Mouse (Mus musculus): Measurements from ENCODE around the gene Cnpy3. TPM values are rescaled to one million over a fixed set of nuclear protein-coding genes. Genes with fewer than 3 reads are reported as not detected.

The Cnpy3 gene
- polyA plus RNA-seq, 2 experiments = 67.3 to 69.3 TPM

DNA sequence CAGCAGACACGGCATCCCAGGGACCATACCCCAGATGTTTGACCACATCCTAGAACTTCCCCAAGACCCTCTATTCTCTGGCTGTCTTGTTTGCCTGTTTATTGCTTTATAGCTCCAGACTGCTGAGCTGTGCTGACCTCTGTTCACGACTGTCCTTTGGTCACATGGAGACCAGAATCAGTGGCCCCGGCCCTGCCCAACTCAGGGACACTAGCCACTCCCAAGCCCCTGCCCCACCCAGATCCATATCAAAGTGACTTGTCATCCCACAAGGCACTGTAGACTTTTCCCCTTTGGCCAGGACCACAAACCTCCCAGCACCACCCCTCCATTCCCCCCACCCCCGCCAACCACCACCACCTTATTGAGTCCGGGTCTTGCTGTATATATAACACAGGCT, 52.8 kb downstream of the Cnpy3 start:
- Histone ChIP-seq H3K9me3 (ENCODE audit: control insufficient read depth, low read length) (no peaks in the 10 kb centered on the region), H3K9ac (ENCODE audit: low read depth, low read length, severe bottlenecking) (no peak overlapping the region), H3K4me2 (replicated peaks; ENCODE audit: low read depth, low read length, severe bottlenecking) (no peak overlapping the region), H3K27me3 (ENCODE audit: control insufficient read depth, insufficient read depth, low read length) (no peaks in the 10 kb centered on the region), H3K4me3 (replicated peaks; ENCODE audit: low read length) (no peak overlapping the region), H3K36me3 (ENCODE audit: control insufficient read depth, insufficient read depth, low read length) (peaks cover 27% of the 10 kb centered on the region), H3K4me1 (ENCODE audit: control insufficient read depth, insufficient read depth, low read length) (peaks cover 18% of the 10 kb centered on the region), H3K27ac (replicated peaks; ENCODE audit: low read depth, low read length) (no peak overlapping the region)
- ATAC-seq (ENCODE audit: low FRiP score, low read depth) (no peak), DNase-seq (ENCODE audit: low spot score) (no peak)
- WGBS = 54% methylated on average over 5 of the region's 5 CpGs
- TF ChIP-seq POLR2A (IDR thresholded peaks at IDR 0.05; ENCODE audit: borderline replicate concordance, extremely low read depth, insufficient read depth, insufficient read length) = no peak

DNA sequence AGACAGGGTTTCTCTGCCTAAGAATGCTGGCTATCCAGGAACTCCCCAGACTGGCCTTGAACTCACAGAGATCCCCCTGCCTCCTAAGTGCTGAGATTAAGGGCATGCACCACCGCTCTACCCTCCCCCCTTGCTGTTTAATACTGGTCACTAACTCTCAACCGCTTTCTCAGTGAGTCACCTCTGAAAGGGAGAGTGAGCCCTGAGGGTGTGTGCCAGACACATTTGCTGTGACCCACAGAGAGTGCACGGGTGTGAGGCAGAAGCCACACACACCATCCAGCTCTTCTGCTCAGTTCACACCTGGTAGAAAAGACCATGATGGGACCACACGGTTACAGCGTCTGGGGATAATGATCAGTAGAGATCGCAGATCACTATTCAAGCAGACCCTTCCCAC, 53.5 kb downstream of the Cnpy3 start:
- no peak overlapping the region for H3K4me2 ChIP-seq (replicated peaks; ENCODE audit: low read depth, low read length, severe bottlenecking)
- peaks cover 13% of the 10 kb centered on the region for H3K4me1 ChIP-seq (ENCODE audit: control insufficient read depth, insufficient read depth, low read length)
- DNase-seq (ENCODE audit: low spot score) = no peak
- no peak overlapping the region for H3K9ac ChIP-seq (ENCODE audit: low read depth, low read length, severe bottlenecking)
- ATAC-seq (ENCODE audit: low FRiP score, low read depth) = no peak
- no peak overlapping the region for H3K4me3 ChIP-seq (replicated peaks; ENCODE audit: low read length)
- 85% methylated on average over 6 of the region's 6 CpGs for WGBS
- peaks cover 30% of the 10 kb centered on the region for H3K36me3 ChIP-seq (ENCODE audit: control insufficient read depth, insufficient read depth, low read length)
- no peaks in the 10 kb centered on the region for H3K9me3 ChIP-seq (ENCODE audit: control insufficient read depth, low read length)
- no peak overlapping the region for H3K27ac ChIP-seq (replicated peaks; ENCODE audit: low read depth, low read length)
- TF ChIP-seq POLR2A (IDR thresholded peaks at IDR 0.05; ENCODE audit: borderline replicate concordance, extremely low read depth, insufficient read depth, insufficient read length) = no peak
- H3K27me3 ChIP-seq (ENCODE audit: control insufficient read depth, insufficient read depth, low read length) = no peaks in the 10 kb centered on the region

DNA sequence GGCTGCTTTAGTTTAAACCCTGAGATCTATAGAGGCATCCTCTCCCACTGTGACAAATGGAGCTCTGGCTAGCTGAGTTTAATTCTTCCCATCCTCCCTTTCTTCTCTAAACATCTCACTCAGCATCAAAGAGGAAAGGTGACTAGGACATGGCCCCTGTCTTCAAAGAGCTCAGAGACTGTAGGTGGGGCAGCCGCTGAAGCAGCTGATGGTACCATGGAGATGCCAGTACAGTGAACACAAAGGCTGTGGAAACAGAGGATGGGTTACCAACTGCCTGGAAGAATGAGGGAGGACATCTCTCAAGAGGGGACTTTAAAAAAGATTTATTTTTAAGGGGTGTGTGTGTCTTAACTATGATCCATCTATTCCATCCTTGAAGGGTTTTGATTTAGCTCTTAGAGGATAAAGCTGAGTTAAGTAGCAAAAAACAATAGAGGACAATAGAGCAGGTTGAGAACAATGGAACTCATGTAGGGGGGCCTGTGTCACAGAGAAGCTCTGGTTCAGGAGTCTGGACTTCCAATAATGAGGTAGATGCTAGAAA, 57.4 kb downstream of the Cnpy3 start:
- DNase-seq (ENCODE audit: low spot score) (no peak), ATAC-seq (ENCODE audit: low FRiP score, low read depth) (no peak)
- Histone ChIP-seq H3K27me3 (ENCODE audit: control insufficient read depth, insufficient read depth, low read length) (no peaks in the 10 kb centered on the region), H3K4me1 (ENCODE audit: control insufficient read depth, insufficient read depth, low read length) (no peaks in the 10 kb centered on the region), H3K27ac (replicated peaks; ENCODE audit: low read depth, low read length) (no peak overlapping the region), H3K9ac (ENCODE audit: low read depth, low read length, severe bottlenecking) (no peak overlapping the region), H3K36me3 (ENCODE audit: control insufficient read depth, insufficient read depth, low read length) (peaks cover 39% of the 10 kb centered on the region), H3K4me2 (replicated peaks; ENCODE audit: low read depth, low read length, severe bottlenecking) (no peak overlapping the region), H3K4me3 (replicated peaks; ENCODE audit: low read length) (no peak overlapping the region), H3K9me3 (ENCODE audit: control insufficient read depth, low read length) (no peaks in the 10 kb centered on the region)
- 68% methylated on average over 1 of the region's 1 CpGs for WGBS
- TF ChIP-seq POLR2A (IDR thresholded peaks at IDR 0.05; ENCODE audit: borderline replicate concordance, extremely low read depth, insufficient read depth, insufficient read length) = no peak

- no peak for TF ChIP-seq POLR2A (IDR thresholded peaks at IDR 0.05; ENCODE audit: borderline replicate concordance, extremely low read depth, insufficient read depth, insufficient read length)
- no peak overlapping the region for H3K27ac ChIP-seq (replicated peaks; ENCODE audit: low read depth, low read length)
- no peaks in the 10 kb centered on the region for H3K27me3 ChIP-seq (ENCODE audit: control insufficient read depth, insufficient read depth, low read length)
- H3K9me3 ChIP-seq (ENCODE audit: control insufficient read depth, low read length) = no peaks in the 10 kb centered on the region
- H3K9ac ChIP-seq (ENCODE audit: low read depth, low read length, severe bottlenecking) = no peak overlapping the region
- ATAC-seq (ENCODE audit: low FRiP score, low read depth) (no peak), DNase-seq (ENCODE audit: low spot score) (no peak)
- H3K4me3 ChIP-seq (replicated peaks; ENCODE audit: low read length) = no peak overlapping the region
- no peak overlapping the region for H3K4me2 ChIP-seq (replicated peaks; ENCODE audit: low read depth, low read length, severe bottlenecking)
- H3K4me1 ChIP-seq (ENCODE audit: control insufficient read depth, insufficient read depth, low read length) = no peaks in the 10 kb centered on the region
- H3K36me3 ChIP-seq (ENCODE audit: control insufficient read depth, insufficient read depth, low read length) = peaks cover 39% of the 10 kb centered on the region
- 96% methylated on average over 2 of the region's 2 CpGs for WGBS
Observed at GRCm38 (mm10) chr17:46691390-46691789, 60.6 kb downstream of the Cnpy3 start.

- H3K36me3 ChIP-seq (ENCODE audit: control insufficient read depth, insufficient read depth, low read length) = peaks cover 46% of the 10 kb centered on the region
- WGBS = 96% methylated on average over 12 of the region's 12 CpGs
- H3K9ac ChIP-seq (ENCODE audit: low read depth, low read length, severe bottlenecking) = no peak overlapping the region
- H3K4me1 ChIP-seq (ENCODE audit: control insufficient read depth, insufficient read depth, low read length) = no peaks in the 10 kb centered on the region
- H3K27ac ChIP-seq (replicated peaks; ENCODE audit: low read depth, low read length) = no peak overlapping the region
- H3K4me2 ChIP-seq (replicated peaks; ENCODE audit: low read depth, low read length, severe bottlenecking) = no peak overlapping the region
- H3K27me3 ChIP-seq (ENCODE audit: control insufficient read depth, insufficient read depth, low read length) = no peaks in the 10 kb centered on the region
- TF ChIP-seq POLR2A (IDR thresholded peaks at IDR 0.05; ENCODE audit: borderline replicate concordance, extremely low read depth, insufficient read depth, insufficient read length) = no peak
- H3K9me3 ChIP-seq (ENCODE audit: control insufficient read depth, low read length) = no peaks in the 10 kb centered on the region
- ATAC-seq (ENCODE audit: low FRiP score, low read depth) (no peak), DNase-seq (ENCODE audit: low spot score) (no peak)
- H3K4me3 ChIP-seq (replicated peaks; ENCODE audit: low read length) = no peak overlapping the region
Observed at GRCm38 (mm10) chr17:46690665-46691064, 61.3 kb downstream of the Cnpy3 start.

GRCm38 (mm10) chr17:46685913-46686312, 66.1 kb downstream of the Cnpy3 start:
- Histone ChIP-seq H3K27ac (replicated peaks; ENCODE audit: low read depth, low read length) (no peak overlapping the region), H3K36me3 (ENCODE audit: control insufficient read depth, insufficient read depth, low read length) (peaks cover 65% of the 10 kb centered on the region), H3K4me2 (replicated peaks; ENCODE audit: low read depth, low read length, severe bottlenecking) (no peak overlapping the region), H3K4me3 (replicated peaks; ENCODE audit: low read length) (no peak overlapping the region), H3K9me3 (ENCODE audit: control insufficient read depth, low read length) (no peaks in the 10 kb centered on the region), H3K27me3 (ENCODE audit: control insufficient read depth, insufficient read depth, low read length) (no peaks in the 10 kb centered on the region), H3K4me1 (ENCODE audit: control insufficient read depth, insufficient read depth, low read length) (peaks cover 5% of the 10 kb centered on the region), H3K9ac (ENCODE audit: low read depth, low read length, severe bottlenecking) (no peak overlapping the region)
- ATAC-seq (ENCODE audit: low FRiP score, low read depth) = no peak
- no peak for TF ChIP-seq POLR2A (IDR thresholded peaks at IDR 0.05; ENCODE audit: borderline replicate concordance, extremely low read depth, insufficient read depth, insufficient read length)
- 91% methylated on average over 6 of the region's 6 CpGs for WGBS
- DNase-seq (ENCODE audit: low spot score) = no peak

Other genes starting within 250 kb of the Cnpy3 start
- 21.1 and 25.3 TPM in 2 replicates for gene Cul9, start 205.8 kb downstream of the Cnpy3 start, polyA plus RNA-seq (2012; rRNA removed)
- 6.9 and 8.2 TPM in 2 replicates for gene Cul9, start 205.8 kb downstream of the Cnpy3 start, polyA plus RNA-seq (2014; fragmentation: Nextera tagmentation; extraction: Ambion mirVana)
- gene Srf, start 196.0 kb downstream of the Cnpy3 start, polyA plus RNA-seq (2012; rRNA removed) = 87.2 and 129 TPM in 2 replicates
- 9.6 and 10.2 TPM in 2 replicates for gene Srf, start 196.0 kb downstream of the Cnpy3 start, polyA plus RNA-seq (2014; fragmentation: Nextera tagmentation; extraction: Ambion mirVana)
- 89.4 and 116 TPM in 2 replicates for gene Ptk7, start 122.7 kb downstream of the Cnpy3 start, polyA plus RNA-seq (2012; rRNA removed)
- gene Ptk7, start 122.7 kb downstream of the Cnpy3 start, polyA plus RNA-seq (2014; fragmentation: Nextera tagmentation; extraction: Ambion mirVana) = 73.8 and 84.6 TPM in 2 replicates
- gene Klc4, start 106.2 kb downstream of the Cnpy3 start, polyA plus RNA-seq (2012; rRNA removed) = 19.5 and 20.4 TPM in 2 replicates
- 19.3 and 21.5 TPM in 2 replicates for gene Klc4, start 106.2 kb downstream of the Cnpy3 start, polyA plus RNA-seq (2014; fragmentation: Nextera tagmentation; extraction: Ambion mirVana)
- 68.0 and 91.1 TPM in 2 replicates for gene Mrpl2, start 106.0 kb downstream of the Cnpy3 start, polyA plus RNA-seq (2012; rRNA removed)
- gene Mrpl2, start 106.0 kb downstream of the Cnpy3 start, polyA plus RNA-seq (2014; fragmentation: Nextera tagmentation; extraction: Ambion mirVana) = 103 and 113 TPM in 2 replicates
- 135 and 149 TPM in 2 replicates for gene Cul7, start 101.9 kb downstream of the Cnpy3 start, polyA plus RNA-seq (2012; rRNA removed)
- 52.6 and 58.2 TPM in 2 replicates for gene Cul7, start 101.9 kb downstream of the Cnpy3 start, polyA plus RNA-seq (2014; fragmentation: Nextera tagmentation; extraction: Ambion mirVana)
- gene Rrp36, start 77.9 kb downstream of the Cnpy3 start, polyA plus RNA-seq (2012; rRNA removed) = 47.2 and 48.5 TPM in 2 replicates
- gene Rrp36, start 77.9 kb downstream of the Cnpy3 start, polyA plus RNA-seq (2014; fragmentation: Nextera tagmentation; extraction: Ambion mirVana) = 36.8 and 52.4 TPM in 2 replicates
- 75.2 and 97.9 TPM in 2 replicates for gene Mea1, start 73.4 kb downstream of the Cnpy3 start, polyA plus RNA-seq (2012; rRNA removed)
- 155 and 156 TPM in 2 replicates for gene Mea1, start 73.4 kb downstream of the Cnpy3 start, polyA plus RNA-seq (2014; fragmentation: Nextera tagmentation; extraction: Ambion mirVana)
- gene Klhdc3, start 71.3 kb downstream of the Cnpy3 start, polyA plus RNA-seq (2012; rRNA removed) = 137 and 172 TPM in 2 replicates
- gene Klhdc3, start 71.3 kb downstream of the Cnpy3 start, polyA plus RNA-seq (2014; fragmentation: Nextera tagmentation; extraction: Ambion mirVana) = 122 and 128 TPM in 2 replicates
- gene Ppp2r5d, start 47.1 kb downstream of the Cnpy3 start, polyA plus RNA-seq (2012; rRNA removed) = 115 and 119 TPM in 2 replicates
- gene Ppp2r5d, start 47.1 kb downstream of the Cnpy3 start, polyA plus RNA-seq (2014; fragmentation: Nextera tagmentation; extraction: Ambion mirVana) = 83.2 and 88.7 TPM in 2 replicates
- 56.4 and 77.8 TPM in 2 replicates for gene Pex6, start 40.8 kb downstream of the Cnpy3 start, polyA plus RNA-seq (2012; rRNA removed)
- 24.2 and 32.2 TPM in 2 replicates for gene Pex6, start 40.8 kb downstream of the Cnpy3 start, polyA plus RNA-seq (2014; fragmentation: Nextera tagmentation; extraction: Ambion mirVana)
- gene Gnmt, start 23.0 kb downstream of the Cnpy3 start, polyA plus RNA-seq (2012; rRNA removed) = 0.77 and 1.1 TPM in 2 replicates
- gene Gnmt, start 23.0 kb downstream of the Cnpy3 start, polyA plus RNA-seq (2014; fragmentation: Nextera tagmentation; extraction: Ambion mirVana) = 0.46 and 0.78 TPM in 2 replicates
- gene Ptcra, start 11.5 kb upstream of the Cnpy3 start, polyA plus RNA-seq (2012; rRNA removed) = 0.20 and 0.30 TPM in 2 replicates
- 0.19 and 0.57 TPM in 2 replicates for gene Ptcra, start 11.5 kb upstream of the Cnpy3 start, polyA plus RNA-seq (2014; fragmentation: Nextera tagmentation; extraction: Ambion mirVana)
- 85.4 and 110 TPM in 2 replicates for gene 2310039H08Rik, start 20.4 kb upstream of the Cnpy3 start, polyA plus RNA-seq (2012; rRNA removed)
- 82.7 and 106 TPM in 2 replicates for gene 2310039H08Rik, start 20.4 kb upstream of the Cnpy3 start, polyA plus RNA-seq (2014; fragmentation: Nextera tagmentation; extraction: Ambion mirVana)
- 69.8 and 101 TPM in 2 replicates for gene Rpl7l1, start 30.5 kb upstream of the Cnpy3 start, polyA plus RNA-seq (2012; rRNA removed)
- gene Rpl7l1, start 30.5 kb upstream of the Cnpy3 start, polyA plus RNA-seq (2014; fragmentation: Nextera tagmentation; extraction: Ambion mirVana) = 126 and 131 TPM in 2 replicates
- gene Bicral, start 106.3 kb upstream of the Cnpy3 start, polyA plus RNA-seq (2012; rRNA removed) = 17.2 and 17.7 TPM in 2 replicates
- gene Bicral, start 106.3 kb upstream of the Cnpy3 start, polyA plus RNA-seq (2014; fragmentation: Nextera tagmentation; extraction: Ambion mirVana) = 5.4 and 8.2 TPM in 2 replicates
- 27.8 and 28.9 TPM in 2 replicates for gene Tbcc, start 138.5 kb upstream of the Cnpy3 start, polyA plus RNA-seq (2012; rRNA removed)
- 63.3 and 66.5 TPM in 2 replicates for gene Tbcc, start 138.5 kb upstream of the Cnpy3 start, polyA plus RNA-seq (2014; fragmentation: Nextera tagmentation; extraction: Ambion mirVana)
- gene Prph2, start 158.2 kb upstream of the Cnpy3 start, polyA plus RNA-seq (2012; rRNA removed) = not detected in 2 replicates
- gene Prph2, start 158.2 kb upstream of the Cnpy3 start, polyA plus RNA-seq (2014; fragmentation: Nextera tagmentation; extraction: Ambion mirVana) = 0.07 TPM in 1 of 2 replicates, not detected in the other

Measured in limb, embryonic 14.5 days (tissue).